Mouse (Mus musculus): ENCODE measurements around the gene Hhip. TPM values are rescaled to one million over a fixed set of nuclear protein-coding genes. Genes with fewer than 3 reads are reported as not detected.
"Not testable (repeated sequence)": the region's sequence is repeated elsewhere in the genome, so short reads cannot be mapped to it uniquely, and the experiment has no call there.

The Hhip gene
- polyA plus RNA-seq, 1 experiment: 2.8 TPM

- Histone ChIP-seq H3K36me3 (ENCODE audit: control insufficient read depth, insufficient read depth) (no peaks in the 10 kb centered on the region), H3K79me2 (ENCODE audit: control insufficient read depth, insufficient read depth) (no peaks in the 10 kb centered on the region), H3K79me3 (ENCODE audit: low read depth) (no peaks in the 10 kb centered on the region), H3ac (ENCODE audit: control insufficient read depth, insufficient read length, low read depth) (no peak overlapping the region), H3K4me3 (ENCODE audit: insufficient read depth, poor library complexity, severe bottlenecking) (no peak overlapping the region), H3K27me3 (ENCODE audit: control insufficient read depth, insufficient read depth, insufficient read length) (no peaks in the 10 kb centered on the region)
- no peak for TF ChIP-seq CTCF (IDR thresholded peaks at IDR 0.05; ENCODE audit: control insufficient read depth, insufficient read depth, insufficient read length)
- TF ChIP-seq FOSL1 (IDR thresholded peaks at IDR 0.05; ENCODE audit: insufficient read depth, low read length, poor library complexity, severe bottlenecking): no peak
- no peak for TF ChIP-seq CEBPB (IDR thresholded peaks at IDR 0.05; ENCODE audit: low read depth)
- no peak for TF ChIP-seq MYOG (IDR thresholded peaks at IDR 0.05; ENCODE audit: control insufficient read depth, extremely low read depth, insufficient read length)
- peak; percentile 85 for TF ChIP-seq MYOD1 (IDR thresholded peaks at IDR 0.05; ENCODE audit: control insufficient read depth, insufficient read length, low read depth)
Observed at GRCm38 (mm10) chr8:80015818-80016217, 42.0 kb downstream of the Hhip start.

GRCm38 (mm10) chr8:80004421-80004820, 53.4 kb downstream of the Hhip start:
- H3K79me2 ChIP-seq (ENCODE audit: control insufficient read depth, insufficient read depth): no peaks in the 10 kb centered on the region
- no peak for TF ChIP-seq USF1 (IDR thresholded peaks at IDR 0.05; ENCODE audit: low read depth)
- no peaks in the 10 kb centered on the region for H3K36me3 ChIP-seq (ENCODE audit: control insufficient read depth, insufficient read depth)
- no peak overlapping the region for H3K4me3 ChIP-seq (ENCODE audit: insufficient read depth, poor library complexity, severe bottlenecking)
- H3K79me3 ChIP-seq (ENCODE audit: low read depth): no peaks in the 10 kb centered on the region
- no peak overlapping the region for H3ac ChIP-seq (ENCODE audit: control insufficient read depth, insufficient read length, low read depth)
- no peaks in the 10 kb centered on the region for H3K27me3 ChIP-seq (ENCODE audit: control insufficient read depth, insufficient read depth, insufficient read length)

DNA sequence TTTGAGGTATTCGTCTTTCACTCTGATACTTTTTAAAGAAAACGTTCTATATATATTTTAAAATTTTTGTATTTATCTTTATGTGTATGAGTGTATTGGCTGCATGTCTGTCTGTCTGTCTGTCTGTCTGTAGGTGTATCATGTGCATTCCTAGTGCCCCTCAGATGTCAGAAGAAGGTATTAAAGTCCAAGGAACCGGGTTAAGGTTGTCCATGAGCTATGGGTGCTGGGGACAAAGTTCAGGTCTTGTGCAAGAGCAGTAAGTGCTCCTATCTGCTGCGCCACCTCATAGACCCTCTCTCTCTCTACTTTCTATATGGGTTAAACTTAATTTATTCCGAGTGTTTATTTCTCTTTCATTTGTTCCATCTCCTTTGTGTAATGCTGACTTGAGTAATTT, 55.5 kb downstream of the Hhip start:
- no peaks in the 10 kb centered on the region for H3K27me3 ChIP-seq (ENCODE audit: control insufficient read depth, insufficient read depth, insufficient read length)
- H3ac ChIP-seq (ENCODE audit: control insufficient read depth, insufficient read length, low read depth): no peak overlapping the region
- H3K4me3 ChIP-seq (ENCODE audit: insufficient read depth, poor library complexity, severe bottlenecking): no peak overlapping the region
- H3K36me3 ChIP-seq (ENCODE audit: control insufficient read depth, insufficient read depth): no peaks in the 10 kb centered on the region
- TF ChIP-seq FOSL1 (IDR thresholded peaks at IDR 0.05; ENCODE audit: insufficient read depth, low read length, poor library complexity, severe bottlenecking) (no peak), MYOD1 (IDR thresholded peaks at IDR 0.05; ENCODE audit: control insufficient read depth, insufficient read length, low read depth) (no peak), CTCF (IDR thresholded peaks at IDR 0.05; ENCODE audit: control insufficient read depth, insufficient read depth, insufficient read length) (no peak), MYOG (IDR thresholded peaks at IDR 0.05; ENCODE audit: control insufficient read depth, extremely low read depth, insufficient read length) (no peak), USF1 (IDR thresholded peaks at IDR 0.05; ENCODE audit: low read depth) (no peak), MAX (IDR thresholded peaks at IDR 0.05) (no peak)
- no peaks in the 10 kb centered on the region for H3K79me2 ChIP-seq (ENCODE audit: control insufficient read depth, insufficient read depth)
- no peaks in the 10 kb centered on the region for H3K79me3 ChIP-seq (ENCODE audit: low read depth)

GRCm38 (mm10) chr8:79995075-79995474, 62.7 kb downstream of the Hhip start:
- Histone ChIP-seq H3K79me2 (ENCODE audit: control insufficient read depth, insufficient read depth) (no peaks in the 10 kb centered on the region), H3K27me3 (ENCODE audit: control insufficient read depth, insufficient read depth, insufficient read length) (no peaks in the 10 kb centered on the region), H3ac (ENCODE audit: control insufficient read depth, insufficient read length, low read depth) (no peak overlapping the region), H3K4me3 (ENCODE audit: insufficient read depth, poor library complexity, severe bottlenecking) (no peak overlapping the region), H3K79me3 (ENCODE audit: low read depth) (no peaks in the 10 kb centered on the region), H3K36me3 (ENCODE audit: control insufficient read depth, insufficient read depth) (peaks cover 4% of the 10 kb centered on the region)
- TF ChIP-seq CTCF (IDR thresholded peaks at IDR 0.05; ENCODE audit: control insufficient read depth, insufficient read depth, insufficient read length) (no peak), MAX (IDR thresholded peaks at IDR 0.05) (no peak), FOSL1 (IDR thresholded peaks at IDR 0.05; ENCODE audit: insufficient read depth, low read length, poor library complexity, severe bottlenecking) (peak; percentile 45), CEBPB (IDR thresholded peaks at IDR 0.05; ENCODE audit: low read depth) (no peak), MYOD1 (IDR thresholded peaks at IDR 0.05; ENCODE audit: control insufficient read depth, insufficient read length, low read depth) (peak; percentile 23)

DNA sequence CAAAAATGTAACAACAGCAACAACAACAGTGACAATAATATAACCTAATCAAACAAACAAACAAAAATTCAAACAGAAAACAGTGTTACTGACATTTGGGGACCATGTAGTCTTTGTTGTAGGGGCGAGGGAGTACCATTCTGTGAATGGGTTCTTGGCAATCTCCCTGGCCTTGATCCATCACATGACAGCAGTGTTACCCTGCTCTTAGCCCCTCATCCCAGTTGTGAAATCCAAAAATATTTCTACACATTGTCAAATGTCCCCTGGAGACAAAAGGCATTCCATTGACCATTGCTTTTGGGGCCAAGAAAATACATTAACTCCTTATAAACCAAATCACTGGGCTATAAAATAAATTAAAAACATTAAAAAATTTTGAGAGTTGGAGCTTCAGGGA, 64.3 kb downstream of the Hhip start:
- Histone ChIP-seq H3K79me2 (ENCODE audit: control insufficient read depth, insufficient read depth) (no peaks in the 10 kb centered on the region), H3K36me3 (ENCODE audit: control insufficient read depth, insufficient read depth) (peaks cover 7% of the 10 kb centered on the region), H3ac (ENCODE audit: control insufficient read depth, insufficient read length, low read depth) (no peak overlapping the region), H3K4me3 (ENCODE audit: insufficient read depth, poor library complexity, severe bottlenecking) (no peak overlapping the region), H3K79me3 (ENCODE audit: low read depth) (no peaks in the 10 kb centered on the region), H3K27me3 (ENCODE audit: control insufficient read depth, insufficient read depth, insufficient read length) (no peaks in the 10 kb centered on the region)
- TF ChIP-seq MAX (IDR thresholded peaks at IDR 0.05): no peak
- no peak for TF ChIP-seq FOSL1 (IDR thresholded peaks at IDR 0.05; ENCODE audit: insufficient read depth, low read length, poor library complexity, severe bottlenecking)
- TF ChIP-seq CEBPB (IDR thresholded peaks at IDR 0.05; ENCODE audit: low read depth): peak; percentile 26

- no peaks in the 10 kb centered on the region for H3K27me3 ChIP-seq (ENCODE audit: control insufficient read depth, insufficient read depth, insufficient read length)
Observed at GRCm38 (mm10) chr8:79992121-79992848, 65.5 kb downstream of the Hhip start.

DNA sequence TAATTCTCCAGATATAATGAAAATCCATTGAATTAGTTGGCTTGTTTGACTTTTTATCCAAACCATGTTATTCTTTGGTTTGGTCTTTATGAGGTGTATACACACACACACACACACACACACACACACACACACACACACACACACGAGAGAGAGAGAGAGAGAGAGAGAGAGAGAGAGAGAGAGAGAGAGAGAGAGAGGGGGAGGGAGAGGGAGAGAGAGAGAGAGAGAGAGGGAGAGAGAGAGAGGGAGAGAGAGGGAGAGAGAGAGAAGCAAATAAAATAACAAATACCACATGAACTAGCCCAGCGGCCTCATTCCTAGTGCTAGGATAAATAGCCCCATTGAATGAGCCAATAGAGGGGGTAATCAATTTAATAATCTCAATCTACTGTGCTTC, 66.4 kb downstream of the Hhip start:
- H3K27me3 ChIP-seq (ENCODE audit: control insufficient read depth, insufficient read depth, insufficient read length); H3ac ChIP-seq (ENCODE audit: control insufficient read depth, insufficient read length, low read depth); H3K79me3 ChIP-seq (ENCODE audit: low read depth); H3K79me2 ChIP-seq (ENCODE audit: control insufficient read depth, insufficient read depth); H3K36me3 ChIP-seq (ENCODE audit: control insufficient read depth, insufficient read depth); H3K4me3 ChIP-seq (ENCODE audit: insufficient read depth, poor library complexity, severe bottlenecking): not testable (repeated sequence)

More at GRCm38 (mm10) chr8:79992121-79992848, 65.5 kb downstream of the Hhip start:
- no peaks in the 10 kb centered on the region for H3K79me2 ChIP-seq (ENCODE audit: control insufficient read depth, insufficient read depth)
- H3K4me3 ChIP-seq (ENCODE audit: insufficient read depth, poor library complexity, severe bottlenecking): no peak overlapping the region
- H3ac ChIP-seq (ENCODE audit: control insufficient read depth, insufficient read length, low read depth): no peak overlapping the region
- H3K79me3 ChIP-seq (ENCODE audit: low read depth): no peaks in the 10 kb centered on the region
- peaks cover 7% of the 10 kb centered on the region for H3K36me3 ChIP-seq (ENCODE audit: control insufficient read depth, insufficient read depth)
- TF ChIP-seq CEBPB (IDR thresholded peaks at IDR 0.05; ENCODE audit: low read depth): no peak
- no peak for TF ChIP-seq MYOD1 (IDR thresholded peaks at IDR 0.05; ENCODE audit: control insufficient read depth, insufficient read length, low read depth)
- TF ChIP-seq MAX (IDR thresholded peaks at IDR 0.05): no peak
- TF ChIP-seq USF1 (IDR thresholded peaks at IDR 0.05; ENCODE audit: low read depth): no peak
- TF ChIP-seq FOSL1 (IDR thresholded peaks at IDR 0.05; ENCODE audit: insufficient read depth, low read length, poor library complexity, severe bottlenecking): no peak
- no peak for TF ChIP-seq MYOG (IDR thresholded peaks at IDR 0.05; ENCODE audit: control insufficient read depth, extremely low read depth, insufficient read length)
- no peak for TF ChIP-seq CTCF (IDR thresholded peaks at IDR 0.05; ENCODE audit: control insufficient read depth, insufficient read depth, insufficient read length)

All from C2C12 (cell line).